Mouse (Mus musculus): ENCODE data around the gene Prrg4.
A peak's percentile ranks its signal among the peaks of the same experiment; 100 is the strongest.
"Not testable (repeated sequence)": the region's sequence is repeated elsewhere in the genome, so short reads cannot be mapped to it uniquely, and the experiment has no call there.

Gene Prrg4

DNA sequence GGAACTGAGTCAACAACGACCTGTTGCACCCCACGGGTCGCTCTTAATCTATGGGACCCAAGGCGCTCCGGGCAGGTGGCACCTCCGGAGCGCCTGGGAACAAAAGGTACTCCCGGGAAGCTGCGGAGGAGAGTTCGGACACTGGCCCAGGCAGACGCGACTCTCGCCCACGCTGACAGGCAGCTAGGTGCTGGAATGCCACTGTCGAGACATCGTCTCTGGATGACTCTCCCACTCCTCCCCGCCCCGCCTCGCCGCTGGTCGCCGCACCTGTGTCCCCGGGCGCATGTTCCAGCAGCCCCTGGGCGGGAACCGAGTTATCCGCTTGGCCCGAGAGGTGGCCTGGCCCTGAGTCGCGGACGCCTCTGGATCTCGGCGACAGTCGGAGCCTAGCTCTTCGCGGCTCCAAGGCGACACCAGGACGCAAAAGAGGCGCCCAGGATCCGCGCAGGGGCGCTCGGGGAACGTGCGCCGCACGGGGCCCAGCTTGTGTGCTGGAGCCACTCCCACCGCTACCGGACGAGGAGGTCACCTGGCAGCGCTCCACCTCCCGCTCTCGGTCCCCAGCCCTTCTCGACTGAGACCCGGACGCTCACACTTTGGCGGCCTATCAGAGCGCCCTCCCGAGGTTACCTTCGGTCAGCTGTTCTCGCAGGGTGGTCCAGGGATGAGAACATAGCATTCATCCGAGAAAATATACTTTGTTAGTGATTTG, at the start of gene Prrg4:
Gene Prrg4 (minus strand): TSS at position 601 of the 715 bp plus-strand sequence.
- peak; percentile 62 to 78 for DNase-seq (ENCODE audit: low spot score in 2 of 2)

- DNase-seq (ENCODE audit: low spot score in 2 of 2), result peak; percentile 69 to 80
These were observed 38.3 kb upstream of the Prrg4 start for GRCm38 (mm10) chr2:104887882-104888566.

GRCm38 (mm10) chr2:104887331-104887730, 37.7 kb upstream of the Prrg4 start:
- DNase-seq (ENCODE audit: low spot score in 2 of 2), result not testable (repeated sequence)

DNA sequence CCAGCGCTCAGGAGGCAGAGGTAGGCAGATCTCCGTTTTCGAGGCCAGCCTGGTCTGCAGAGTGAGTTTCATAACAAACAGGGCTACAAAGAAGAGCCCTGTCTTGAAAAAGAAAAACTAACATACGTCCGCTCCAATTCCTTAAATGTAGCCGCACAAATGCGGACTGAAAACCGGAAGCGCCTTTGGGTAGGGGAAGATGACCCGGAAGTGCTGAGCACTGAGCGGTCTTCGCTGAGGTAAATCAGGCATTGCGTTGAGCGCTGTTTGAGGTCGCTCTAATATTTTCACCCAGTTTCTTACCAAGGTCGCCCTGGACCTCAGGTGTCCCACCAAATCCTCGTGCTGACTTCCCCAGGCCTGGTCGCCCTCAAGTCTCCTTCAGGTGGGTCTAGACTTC, 36.4 kb upstream of the Prrg4 start:
- DNase-seq (ENCODE audit: low spot score in 2 of 2), result no peak

DNA sequence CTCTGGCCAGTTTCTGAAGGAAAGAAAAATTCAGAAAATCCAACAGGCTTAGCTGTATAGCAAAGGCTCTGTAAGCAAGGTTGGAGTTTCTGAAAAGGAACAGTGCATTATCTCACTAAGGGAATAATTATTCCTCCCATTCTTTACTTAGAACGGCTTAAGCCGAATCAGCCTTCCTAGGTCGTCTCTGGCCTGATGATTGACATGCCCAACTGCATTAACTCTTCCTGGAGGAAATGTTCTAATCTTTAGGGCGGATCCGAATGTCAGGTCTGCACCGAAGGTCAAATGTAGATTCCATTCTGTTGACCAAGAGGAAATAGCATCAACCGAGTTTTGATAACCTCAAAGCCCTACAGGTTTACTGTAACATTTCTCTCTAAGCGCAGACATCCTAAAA, 29.1 kb upstream of the Prrg4 start:
- no peak for DNase-seq (ENCODE audit: low spot score in 2 of 2)

DNA sequence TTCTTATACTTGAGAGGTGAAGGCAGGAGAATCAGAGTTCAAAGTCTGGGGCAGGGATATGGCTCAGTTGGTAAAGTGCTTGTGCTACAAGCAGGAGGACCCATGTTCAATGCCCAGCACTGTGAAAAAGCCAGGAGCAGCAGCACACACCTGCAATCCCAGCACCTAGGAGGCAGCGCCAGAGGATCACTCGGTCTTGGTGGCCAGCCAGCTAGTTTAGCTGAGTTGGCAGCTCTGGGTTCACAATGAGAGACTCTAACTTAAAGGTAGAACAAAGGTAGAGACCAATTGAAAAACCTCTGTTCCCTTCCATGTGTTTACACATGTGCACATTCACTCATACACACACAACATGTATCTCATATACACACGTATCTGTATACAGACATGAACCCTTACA, 19.4 kb upstream of the Prrg4 start:
- DNase-seq (ENCODE audit: low spot score in 2 of 2), result no peak

- DNase-seq (ENCODE audit: low spot score in 2 of 2), result no peak
These were observed 17.7 kb upstream of the Prrg4 start, which contains the start of gene Ccdc73 for GRCm38 (mm10) chr2:104867282-104867855. TSS of gene Ccdc73 (plus strand) at chr2:104867805.

- no peak for DNase-seq (ENCODE audit: low spot score in 2 of 2)
These were observed 14.6 kb upstream of the Prrg4 start for GRCm38 (mm10) chr2:104864176-104864860.

DNA sequence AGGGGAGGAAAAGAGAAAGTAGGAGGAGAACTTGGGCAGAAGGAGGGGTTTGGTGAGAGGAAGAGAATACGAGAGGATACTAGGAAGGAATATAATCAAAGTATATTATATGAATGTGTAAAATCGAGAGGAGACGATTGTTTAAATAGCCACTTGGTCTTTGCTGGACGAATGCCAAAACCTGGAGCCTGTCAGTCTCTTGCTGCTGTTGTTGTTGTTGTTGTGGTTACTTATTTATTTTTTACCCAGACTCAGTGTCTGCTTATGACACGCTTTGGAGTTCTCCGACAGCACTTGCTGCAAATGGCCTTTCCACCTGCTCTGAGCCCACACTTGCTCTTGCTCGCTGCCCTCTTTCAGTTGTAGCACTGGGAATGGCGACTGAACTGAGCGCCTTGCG, 10.8 kb upstream of the Prrg4 start:
- no peak for DNase-seq (ENCODE audit: low spot score in 2 of 2)

DNA sequence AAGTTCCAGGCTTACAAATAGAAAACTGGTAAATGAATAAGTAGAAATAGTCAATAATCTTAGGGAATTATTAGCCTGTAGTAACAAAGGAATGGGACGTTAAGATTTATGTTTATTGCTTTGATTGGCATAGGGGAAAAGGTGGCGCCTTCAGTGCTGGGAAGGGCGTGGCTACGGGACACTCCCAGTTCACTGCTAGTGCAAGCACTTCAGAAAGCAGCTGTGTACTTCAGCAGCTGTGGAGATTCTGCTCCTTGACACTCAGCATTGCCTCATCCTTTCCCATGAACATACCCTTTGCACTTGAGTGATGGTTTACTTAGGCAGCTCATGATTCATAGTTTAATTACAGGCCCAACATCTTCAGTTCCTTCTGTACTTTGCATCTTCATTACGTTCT, 9.4 kb upstream of the Prrg4 start:
- no peak for DNase-seq (ENCODE audit: low spot score in 2 of 2)

- DNase-seq (ENCODE audit: low spot score in 2 of 2), result not testable (repeated sequence)
These were observed 8.4 kb upstream of the Prrg4 start for GRCm38 (mm10) chr2:104858083-104858482.

DNA sequence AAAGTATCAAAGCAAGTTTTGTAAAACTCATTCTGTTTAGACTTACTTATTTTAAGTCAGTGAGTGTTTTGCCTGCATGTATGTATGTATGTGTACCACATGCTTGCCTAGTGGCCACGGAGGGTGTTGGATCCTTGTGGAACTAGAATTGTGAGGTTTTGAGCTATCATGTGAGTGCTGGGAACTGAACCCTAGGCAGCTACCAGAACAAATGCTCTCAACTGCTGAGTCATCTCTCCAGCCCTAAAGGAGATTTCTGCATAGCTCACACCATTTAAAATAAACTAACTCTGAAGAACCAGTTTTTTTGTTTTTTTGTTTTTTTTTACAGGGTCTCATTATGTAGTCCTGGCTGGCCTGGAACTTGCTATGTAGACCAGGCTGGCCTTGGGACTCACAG, 6.5 kb upstream of the Prrg4 start:
- DNase-seq (ENCODE audit: low spot score in 2 of 2), result no peak

- no peak for DNase-seq (ENCODE audit: low spot score in 2 of 2)
These were observed 6.1 kb upstream of the Prrg4 start for GRCm38 (mm10) chr2:104855732-104856131.

- no peak for DNase-seq (ENCODE audit: low spot score in 2 of 2)
These were observed 5.2 kb upstream of the Prrg4 start for GRCm38 (mm10) chr2:104854836-104855235.

- DNase-seq (ENCODE audit: low spot score in 2 of 2), result no peak
These were observed 2.9 kb upstream of the Prrg4 start for GRCm38 (mm10) chr2:104852546-104852945.

DNA sequence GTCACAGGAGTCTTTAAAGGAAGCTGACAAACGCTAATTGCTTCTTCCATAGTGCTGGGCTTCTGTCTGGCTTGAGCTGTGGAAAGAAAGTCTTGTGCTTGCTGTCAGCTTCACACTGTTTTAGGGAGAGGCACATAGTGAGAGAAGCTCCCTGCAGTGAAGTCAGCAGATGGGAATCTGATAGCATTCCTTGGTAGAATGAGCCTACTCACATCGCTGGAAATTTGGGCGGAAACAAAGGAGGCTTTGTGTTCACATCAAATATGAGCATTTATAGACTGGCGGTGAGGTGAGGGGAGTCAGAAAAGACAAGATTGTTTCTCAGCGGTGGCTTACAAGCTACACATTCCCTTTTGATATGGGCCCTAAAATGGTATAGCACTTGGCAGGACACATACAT, 2.0 kb upstream of the Prrg4 start:
- no peak for DNase-seq (ENCODE audit: low spot score in 2 of 2)

GRCm38 (mm10) chr2:104849991-104850359, 299 bp upstream of the Prrg4 start:
- no peak for DNase-seq (ENCODE audit: low spot score in 2 of 2)

- DNase-seq (ENCODE audit: low spot score in 2 of 2), result peak; percentile 16 to 33
These were observed 1.2 kb downstream of the Prrg4 start for GRCm38 (mm10) chr2:104848235-104849161.

DNA sequence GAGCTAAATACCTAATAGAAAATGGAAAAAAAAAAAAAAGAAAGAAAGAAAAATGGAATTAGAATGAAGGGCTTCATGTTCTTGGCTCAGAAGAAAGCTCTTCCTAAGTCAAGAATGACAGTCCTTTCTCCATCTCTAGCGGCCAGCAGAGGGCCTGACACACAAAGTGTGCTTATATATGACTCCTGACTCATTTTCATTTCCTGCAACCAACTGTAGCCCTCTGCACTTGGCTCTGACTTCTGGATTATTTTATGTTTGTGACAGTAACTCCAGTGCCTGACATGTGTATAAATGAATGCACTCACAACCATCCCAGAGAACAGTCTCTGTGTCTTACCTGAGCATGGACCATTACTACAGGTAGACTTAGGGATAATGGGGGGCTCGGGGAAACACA, 2.0 kb downstream of the Prrg4 start:
- no peak for DNase-seq (ENCODE audit: low spot score in 2 of 2)

DNA sequence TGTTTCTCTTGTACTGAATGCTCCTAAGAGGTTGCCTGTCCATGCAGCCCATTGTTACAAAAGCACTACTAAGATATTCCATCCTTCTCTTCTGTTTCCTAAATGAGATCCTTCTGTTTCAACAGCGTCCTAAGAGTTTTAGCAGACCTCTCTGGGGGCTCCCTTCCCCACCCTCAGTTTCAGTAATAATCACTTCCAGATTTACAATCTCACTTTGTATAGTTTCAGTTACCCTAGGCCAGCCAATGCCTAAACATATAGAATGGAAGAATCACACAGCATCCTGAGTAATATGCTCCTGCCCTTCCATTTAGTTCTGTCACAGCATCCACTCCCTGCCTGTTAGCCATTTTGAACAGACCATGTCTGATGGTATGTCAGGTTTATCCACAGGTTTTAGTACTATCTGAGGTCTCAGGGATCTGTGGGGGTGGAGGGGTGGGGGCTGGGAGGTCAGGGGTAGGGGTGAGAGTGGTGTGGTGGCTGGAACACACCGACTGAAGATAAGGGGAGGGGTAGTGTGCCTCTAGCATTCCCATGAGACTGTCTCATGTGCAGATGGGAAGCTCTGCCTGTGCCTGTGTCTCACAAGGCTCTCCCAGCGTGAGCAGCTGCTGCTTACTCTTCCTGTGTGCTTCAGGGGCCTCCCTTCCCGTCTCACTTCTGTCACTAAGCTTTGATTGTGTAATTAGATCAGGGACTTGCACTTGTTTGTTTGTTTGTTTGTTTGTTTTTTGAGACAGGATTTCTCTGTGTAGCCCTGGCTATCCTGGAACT, 2.9 kb downstream of the Prrg4 start:
- DNase-seq (ENCODE audit: low spot score in 2 of 2), result no peak

DNA sequence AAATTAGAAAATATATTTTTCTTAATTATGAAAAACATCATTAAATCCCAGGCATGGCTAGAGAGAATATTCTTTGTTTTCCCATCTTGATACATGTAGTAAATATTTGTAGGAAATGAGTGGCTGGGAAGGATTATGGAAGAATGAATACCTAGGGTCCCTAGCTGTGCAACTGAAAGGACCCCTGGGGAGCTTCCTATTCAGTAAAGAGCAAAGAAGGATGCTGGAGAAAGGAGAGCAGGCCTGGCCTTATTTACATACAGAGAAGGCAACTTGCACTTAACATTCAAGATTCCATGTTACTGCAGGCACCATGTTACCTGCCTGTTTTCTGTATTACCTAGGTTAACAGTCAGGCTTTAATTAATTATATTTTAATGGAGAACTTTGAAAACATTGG, 7.1 kb downstream of the Prrg4 start:
- DNase-seq (ENCODE audit: low spot score in 2 of 2), result no peak

All from urinary bladder, postnatal 36 days (tissue).